Mouse (Mus musculus) testis, adult 2 months (tissue): ENCODE measurements around the gene Anks3. TPM values are rescaled to one million over a fixed set of nuclear protein-coding genes. Genes with fewer than 3 reads are reported as not detected.

ENCODE experiments used
- H3K27ac ChIP-seq: fragments of 200-500 bp; 2 replicates; pipeline ENCODE4 v1.5.1; 2012; ENCODE audit warnings: low read depth, low read length; ENCODE audit not compliant: control insufficient read depth, insufficient read depth
- H3K27me3 ChIP-seq: fragments of 200-500 bp; 2 replicates; pipeline ENCODE4 v1.6.1; 2012; ENCODE audit warnings: mild to moderate bottlenecking, low read length, moderate library complexity; ENCODE audit not compliant: control insufficient read depth, insufficient read depth
- H3K36me3 ChIP-seq: fragments of 200-500 bp; 2 replicates; pipeline ENCODE4 v1.6.1; 2012; ENCODE audit warnings: mild to moderate bottlenecking, low read length; ENCODE audit not compliant: control insufficient read depth, insufficient read depth
- H3K4me1 ChIP-seq: fragments of 200-500 bp; 2 replicates; pipeline ENCODE4 v1.6.1; 2012; ENCODE audit warnings: low read length; ENCODE audit not compliant: control insufficient read depth, insufficient read depth
- H3K4me3 ChIP-seq: fragments of 200-500 bp; 2 replicates; pipeline ENCODE4 v1.5.1; 2012; ENCODE audit warnings: low read depth, mild to moderate bottlenecking, low read length, moderate library complexity, mixed read lengths; ENCODE audit not compliant: control insufficient read depth
- CTCF ChIP-seq: fragments of 200-500 bp; IDR thresholded peaks from 2 replicates; pipeline ENCODE4 v1.5.1; 2012; ENCODE audit warnings: low read depth, mild to moderate bottlenecking, inconsistent platforms, low read length, moderate library complexity; ENCODE audit not compliant: control insufficient read depth, insufficient read depth, insufficient replicate concordance
- POLR2A ChIP-seq: fragments of 200-500 bp; IDR thresholded peaks from 2 replicates; pipeline ENCODE4 v1.6.1; 2012; ENCODE audit warnings: low read depth, mild to moderate bottlenecking, inconsistent platforms, low read length, moderate library complexity; ENCODE audit not compliant: control insufficient read depth
- polyA plus RNA-seq: library from polyadenylated mRNA; depleted of rRNA; stranded (reverse); fragments of >200 nt; gene quantifications from 2 replicates; pipeline ENCODE4 v1.2.3, GENCODE M21; 2012

Anks3 gene
- polyA plus RNA-seq, 1 experiment: 39.3 TPM

GRCm38 (mm10) chr16:5007492-5007891 is 43.5 kb upstream of the Anks3 start:
- Histone ChIP-seq H3K4me3 (no peak overlapping the region), H3K36me3 (no peaks in the 10 kb centered on the region), H3K27ac (peak overlapping the region; percentile 22; the same call in 1 of the 2 replicates), H3K4me1 (peaks cover 16% of the 10 kb centered on the region), H3K27me3 (no peaks in the 10 kb centered on the region)
- TF ChIP-seq POLR2A: no peak
- no peak for TF ChIP-seq CTCF

- H3K4me1 ChIP-seq: peaks cover 12% of the 10 kb centered on the region; the same call in 1 of the 2 replicates
- no peaks in the 10 kb centered on the region for H3K27me3 ChIP-seq
- TF ChIP-seq CTCF (no peak), POLR2A (no peak)
- no peaks in the 10 kb centered on the region for H3K36me3 ChIP-seq
- H3K27ac ChIP-seq: peak within 1 kb of the TSS; percentile 22; the same call in 1 of the 2 replicates
- no peak within 1 kb of the TSS; the same call in 1 of the 2 replicates for H3K4me3 ChIP-seq
These were observed 43.1 kb upstream of the Anks3 start, which contains the start of gene Smim22 for GRCm38 (mm10) chr16:5007067-5007466. Gene Smim22, plus strand, starts transcription at chr16:5007288.

GRCm38 (mm10) chr16:5000611-5001010 is 36.6 kb upstream of the Anks3 start:
- no peak overlapping the region for H3K27ac ChIP-seq
- no peaks in the 10 kb centered on the region for H3K27me3 ChIP-seq
- no peak overlapping the region for H3K4me3 ChIP-seq
- H3K36me3 ChIP-seq: no peaks in the 10 kb centered on the region
- H3K4me1 ChIP-seq: peaks cover 4% of the 10 kb centered on the region; the same call in 1 of the 2 replicates
- TF ChIP-seq CTCF (no peak), POLR2A (no peak)

GRCm38 (mm10) chr16:4998984-4999383 is 35.0 kb upstream of the Anks3 start:
- H3K27ac ChIP-seq: no peak overlapping the region
- H3K36me3 ChIP-seq: no peaks in the 10 kb centered on the region
- no peak for TF ChIP-seq CTCF
- TF ChIP-seq POLR2A: no peak
- H3K4me1 ChIP-seq: peaks cover 4% of the 10 kb centered on the region; the same call in 1 of the 2 replicates
- no peak overlapping the region for H3K4me3 ChIP-seq
- H3K27me3 ChIP-seq: no peaks in the 10 kb centered on the region

GRCm38 (mm10) chr16:4997553-4997952 is 33.5 kb upstream of the Anks3 start, which contains the start of gene Sept12:
Gene Sept12, minus strand, starts transcription at chr16:4997852.
- TF ChIP-seq CTCF (no peak), POLR2A (peak; percentile 79; the same call in 1 of the 2 replicates)
- H3K4me1 ChIP-seq: peaks cover 8% of the 10 kb centered on the region
- H3K4me3 ChIP-seq: peak within 1 kb of the TSS; percentile 86
- H3K27me3 ChIP-seq: no peaks in the 10 kb centered on the region
- peak within 1 kb of the TSS; percentile 90 for H3K27ac ChIP-seq
- H3K36me3 ChIP-seq: peaks cover 1% of the 10 kb centered on the region

- TF ChIP-seq CTCF (no peak), POLR2A (no peak)
- Histone ChIP-seq H3K27me3 (no peaks in the 10 kb centered on the region), H3K27ac (no peak overlapping the region; the same call in 1 of the 2 replicates)
These were observed 29.3 kb upstream of the Anks3 start for GRCm38 (mm10) chr16:4993276-4993675.

GRCm38 (mm10) chr16:4984717-4985116 is 20.7 kb upstream of the Anks3 start:
- peaks cover 5% of the 10 kb centered on the region; the same call in 1 of the 2 replicates for H3K4me1 ChIP-seq
- no peak overlapping the region for H3K4me3 ChIP-seq
- H3K27me3 ChIP-seq: no peaks in the 10 kb centered on the region
- no peaks in the 10 kb centered on the region for H3K36me3 ChIP-seq
- TF ChIP-seq CTCF: no peak
- TF ChIP-seq POLR2A: no peak
- no peak overlapping the region for H3K27ac ChIP-seq

More at GRCm38 (mm10) chr16:4993276-4993675, 29.3 kb upstream of the Anks3 start:
- no peak overlapping the region for H3K4me3 ChIP-seq
- H3K4me1 ChIP-seq: peaks cover 8% of the 10 kb centered on the region
- peaks cover 1% of the 10 kb centered on the region for H3K36me3 ChIP-seq
